In genomic region chr17:31210299-31210698, GRCm38 (mm10) we compare ENCODE assay signal across 23 mouse cellular contexts. TPM values are rescaled to one million over a fixed set of nuclear protein-coding genes. Genes with fewer than 3 reads are reported as not detected.
DNase-seq lines count a peak whose midpoint lies in the region; ATAC-seq and TF ChIP-seq lines count a peak whose summit lies in the region.
"Had no signal": no experiment of that assay in that cellular context is flagged by ENCODE, and none has a peak within 500 bp of the region (broad histone marks: within the 10 kb centered on the region; RNA-seq: fewer than 3 reads in every experiment).

No protein-coding gene starts in this region.

- no peaks in the 10 kb centered on the region for H3K27me3 ChIP-seq in thymus, adult 2 months (ENCODE audit: control insufficient read depth, insufficient read depth, low read length)
- H3K27me3 ChIP-seq in liver, embryonic 12.5 days (replicated peaks): no peaks in the 10 kb centered on the region
- H3K27me3 ChIP-seq in midbrain, embryonic 16.5 days (ENCODE audit: control insufficient read depth, insufficient read depth, low read depth, low read length): no peaks in the 10 kb centered on the region
- H3K27me3 ChIP-seq in intestine, embryonic 16.5 days (replicated peaks; ENCODE audit: control insufficient read depth, insufficient read depth, low read length): no peaks in the 10 kb centered on the region
- H3K27me3 ChIP-seq: limb, embryonic 15.5 days; midbrain, embryonic 12.5 days; neural tube, embryonic 15.5 days had no signal

- H3K4me1 ChIP-seq in thymus, adult 2 months (replicated peaks; ENCODE audit: control insufficient read depth, insufficient read depth, low read length): peaks cover 45% of the 10 kb centered on the region
- peaks cover 14% of the 10 kb centered on the region for H3K4me1 ChIP-seq in bone marrow, adult 2 months (ENCODE audit: control insufficient read depth, insufficient read depth, low read length)
- H3K4me1 ChIP-seq in liver, embryonic 12.5 days: peaks cover 62% of the 10 kb centered on the region
- no peaks in the 10 kb centered on the region for H3K4me1 ChIP-seq in midbrain, embryonic 16.5 days (ENCODE audit: control insufficient read depth, insufficient read depth, low read length)
- no peaks in the 10 kb centered on the region for H3K4me1 ChIP-seq in intestine, embryonic 16.5 days (ENCODE audit: control insufficient read depth, insufficient read depth, low read length)
- H3K4me1 ChIP-seq: limb, embryonic 15.5 days; midbrain, embryonic 12.5 days; neural tube, embryonic 15.5 days had no signal

- TF ChIP-seq CTCF in thymus, adult 2 months (IDR thresholded peaks at IDR 0.05; ENCODE audit: borderline replicate concordance, control insufficient read depth, extremely low read depth, insufficient read depth, low read length, poor library complexity): no peak
- no peak for TF ChIP-seq CTCF in bone marrow, adult 2 months (IDR thresholded peaks at IDR 0.05; ENCODE audit: control insufficient read depth, insufficient read depth, low read length)

- H3K9me3 ChIP-seq in liver, embryonic 12.5 days (replicated peaks): no peaks in the 10 kb centered on the region
- no peaks in the 10 kb centered on the region for H3K9me3 ChIP-seq in midbrain, embryonic 16.5 days (replicated peaks; ENCODE audit: control insufficient read depth, low read length, poor library complexity, severe bottlenecking)
- no peaks in the 10 kb centered on the region for H3K9me3 ChIP-seq in intestine, embryonic 16.5 days (ENCODE audit: control insufficient read depth, low read length)
- H3K9me3 ChIP-seq: limb, embryonic 15.5 days; midbrain, embryonic 12.5 days; neural tube, embryonic 15.5 days had no signal

- no peak overlapping the region for H3K4me3 ChIP-seq in thymus, adult 2 months (ENCODE audit: control insufficient read depth, insufficient read depth, low read length)
- no peak overlapping the region for H3K4me3 ChIP-seq in bone marrow, adult 2 months (replicated peaks; ENCODE audit: control insufficient read depth, low read depth, low read length)
- H3K4me3 ChIP-seq in liver, embryonic 12.5 days: no peak overlapping the region
- no peak overlapping the region for H3K4me3 ChIP-seq in midbrain, embryonic 16.5 days (ENCODE audit: low read depth, low read length)
- no peak overlapping the region for H3K4me3 ChIP-seq in intestine, embryonic 16.5 days (ENCODE audit: low read length)
- H3K4me3 ChIP-seq: layer of hippocampus, adult 2 months; limb, embryonic 15.5 days; midbrain, embryonic 12.5 days; neural tube, embryonic 15.5 days had no signal

- peaks cover 27% of the 10 kb centered on the region for H3K36me3 ChIP-seq in thymus, adult 2 months (ENCODE audit: control insufficient read depth, insufficient read depth, low read length)
- peaks cover 43% of the 10 kb centered on the region for H3K36me3 ChIP-seq in liver, embryonic 12.5 days
- H3K36me3 ChIP-seq in midbrain, embryonic 16.5 days (ENCODE audit: control insufficient read depth, insufficient read depth, low read length): no peaks in the 10 kb centered on the region
- H3K36me3 ChIP-seq in intestine, embryonic 16.5 days (ENCODE audit: control insufficient read depth, insufficient read depth, low read length): no peaks in the 10 kb centered on the region
- H3K36me3 ChIP-seq: limb, embryonic 15.5 days; midbrain, embryonic 12.5 days; neural tube, embryonic 15.5 days had no signal

- DNase-seq in thymus, adult 2 months: no peak
- no peak for DNase-seq in thymus, postnatal 4 days
- no peak for DNase-seq in layer of hippocampus, adult 8-10 months (ENCODE audit: low spot score in 2 of 2)
- DNase-seq: cerebellum, adult 11-12 months; cerebellum, postnatal 25 days; heart, postnatal 4 days; retina, postnatal 1 day; right cerebral cortex, postnatal 4 days had no signal

- peak; percentile 83 for ATAC-seq in liver, embryonic 12.5 days
- peak; percentile 75 for ATAC-seq in megakaryocyte progenitor cell, adult 5-6 weeks (replicated peaks; ENCODE audit: poor library complexity)
- ATAC-seq in midbrain, embryonic 16.5 days: no peak
- ATAC-seq in intestine, embryonic 16.5 days: no peak
- ATAC-seq: forebrain, embryonic 16.5 days had no signal

- H3K27ac ChIP-seq in thymus, adult 2 months (ENCODE audit: control insufficient read depth, insufficient read depth, low read length): peak overlapping the region; percentile 57
- peak overlapping the region; percentile 34; the same call in 1 of the 2 replicates for H3K27ac ChIP-seq in bone marrow, adult 2 months (ENCODE audit: control insufficient read depth, insufficient read depth, low read depth, low read length, poor library complexity)
- peak overlapping the region; percentile 84 for H3K27ac ChIP-seq in liver, embryonic 12.5 days
- no peak overlapping the region for H3K27ac ChIP-seq in midbrain, embryonic 16.5 days (ENCODE audit: low read length)
- H3K27ac ChIP-seq in intestine, embryonic 16.5 days (ENCODE audit: low read length): no peak overlapping the region
- H3K27ac ChIP-seq: layer of hippocampus, adult 2 months; limb, embryonic 15.5 days; midbrain, embryonic 12.5 days; neural tube, embryonic 15.5 days had no signal

- TF ChIP-seq POLR2A in thymus, adult 2 months (IDR thresholded peaks at IDR 0.05; ENCODE audit: control insufficient read depth, extremely low read depth, insufficient read depth, low read length, poor library complexity): no peak
- TF ChIP-seq POLR2A in bone marrow, adult 2 months (IDR thresholded peaks at IDR 0.05; ENCODE audit: borderline replicate concordance, control insufficient read depth, low read depth, low read length): no peak

- H3K9ac ChIP-seq in liver, embryonic 12.5 days: no peak overlapping the region
- no peak overlapping the region for H3K9ac ChIP-seq in midbrain, embryonic 16.5 days (ENCODE audit: low read depth, low read length)
- no peak overlapping the region for H3K9ac ChIP-seq in intestine, embryonic 16.5 days (ENCODE audit: low read depth, low read length)
- H3K9ac ChIP-seq: limb, embryonic 15.5 days; midbrain, embryonic 12.5 days; neural tube, embryonic 15.5 days had no signal

- WGBS in thymus, adult 2 months: 9% methylated on average over 7 of the region's 7 CpGs
- WGBS in bone marrow, adult 2 months: 62% methylated on average over 7 of the region's 7 CpGs
- 14% methylated on average over 7 of the region's 7 CpGs for whole genome bisulfite sequencing in liver, embryonic 12.5 days (ENCODE audit: insufficient replicate concordance)
- WGBS in midbrain, embryonic 16.5 days: 91% methylated on average over 7 of the region's 7 CpGs
- 84% methylated on average over 7 of the region's 7 CpGs for WGBS in intestine, embryonic 16.5 days

- H3K4me2 ChIP-seq in liver, embryonic 12.5 days: peak overlapping the region; percentile 73
- H3K4me2 ChIP-seq in midbrain, embryonic 16.5 days (ENCODE audit: low read length): no peak overlapping the region
- no peak overlapping the region for H3K4me2 ChIP-seq in intestine, embryonic 16.5 days (ENCODE audit: low read depth, low read length)
- H3K4me2 ChIP-seq: limb, embryonic 15.5 days; midbrain, embryonic 12.5 days; neural tube, embryonic 15.5 days had no signal

RNA-seq across cellular contexts. Expression of gene Ubash3a, which starts 2.6 kb away (rescaled TPM):
- 95.5 and 126 TPM in 2 replicates for polyA plus RNA-seq in thymus, adult 2 months (2012; rRNA removed)
- polyA plus RNA-seq in bone marrow, adult 2 months (2011; ENCODE audit: insufficient read depth, insufficient read length, low replicate concordance, missing spikeins): 7.3 and 13.0 TPM in 2 replicates
- polyA plus RNA-seq in liver, embryonic 12.5 days (2016; fragmentation: Nextera tagmentation; extraction: Ambion mirVana): 23.2 and 25.6 TPM in 2 replicates
- total RNA-seq in megakaryocyte progenitor cell, adult 5-6 weeks (2015): 29.7 and 33.6 TPM in 2 replicates
- 36.7 and 41.7 TPM in 2 replicates for total RNA-seq in megakaryocyte progenitor cell, adult 5-6 weeks (2017)
- polyA plus RNA-seq in midbrain, embryonic 16.5 days (2015; fragmentation: Nextera tagmentation; extraction: Ambion mirVana): not detected in 2 replicates
- total RNA-seq in layer of hippocampus, adult 8-10 months (2022): under 1 TPM; 0.31 to 0.73 (median 0.52) TPM
- polyA plus RNA-seq in intestine, embryonic 16.5 days (2015; fragmentation: Nextera tagmentation; extraction: Ambion mirVana): 0.38 and 0.45 TPM in 2 replicates
- total RNA-seq: left cerebral cortex, postnatal 10 days had no signal
- polyA plus RNA-seq: forebrain, embryonic 16.5 days; neural tube, embryonic 15.5 days had no signal

RNA-seq across cellular contexts. Expression of gene Tmprss3, which starts 11.5 kb away (rescaled TPM):
- 0.61 and 0.92 TPM in 2 replicates for polyA plus RNA-seq in thymus, adult 2 months (2012; rRNA removed)
- polyA plus RNA-seq in bone marrow, adult 2 months (2011; ENCODE audit: insufficient read depth, insufficient read length, low replicate concordance, missing spikeins): 4.2 and 4.3 TPM in 2 replicates
- polyA plus RNA-seq in liver, embryonic 12.5 days (2016; fragmentation: Nextera tagmentation; extraction: Ambion mirVana): 0.24 and 0.33 TPM in 2 replicates
- 5.6 and 7.6 TPM in 2 replicates for total RNA-seq in megakaryocyte progenitor cell, adult 5-6 weeks (2015)
- 2.4 and 2.9 TPM in 2 replicates for total RNA-seq in megakaryocyte progenitor cell, adult 5-6 weeks (2017)
- polyA plus RNA-seq in midbrain, embryonic 16.5 days (2015; fragmentation: Nextera tagmentation; extraction: Ambion mirVana): not detected in 2 replicates
- under 1 TPM in 1 of 4 experiments, not detected in 3; 0.10 TPM for total RNA-seq in layer of hippocampus, adult 8-10 months (2022)
- 0.05 and 0.06 TPM in 2 replicates for polyA plus RNA-seq in intestine, embryonic 16.5 days (2015; fragmentation: Nextera tagmentation; extraction: Ambion mirVana)
- total RNA-seq: adrenal gland, adult 18-20 months; gastrocnemius, postnatal 4 days; heart, postnatal 4 days; layer of hippocampus, adult 2 months; left cerebral cortex, postnatal 10 days had no signal
- polyA plus RNA-seq: forebrain, embryonic 16.5 days; kidney, embryonic 14.5 days; midbrain, embryonic 12.5 days had no signal

RNA-seq across cellular contexts. Expression of gene Tff1, which starts 45.2 kb away (rescaled TPM):
- polyA plus RNA-seq in thymus, adult 2 months (2012; rRNA removed): 2.1 and 2.7 TPM in 2 replicates
- not detected in 2 replicates for polyA plus RNA-seq in bone marrow, adult 2 months (2011; ENCODE audit: insufficient read depth, insufficient read length, low replicate concordance, missing spikeins)
- polyA plus RNA-seq in liver, embryonic 12.5 days (2016; fragmentation: Nextera tagmentation; extraction: Ambion mirVana): 0.46 TPM in 1 of 2 replicates, not detected in the other
- not detected in 2 replicates for total RNA-seq in megakaryocyte progenitor cell, adult 5-6 weeks (2015)
- not detected in 2 replicates for total RNA-seq in megakaryocyte progenitor cell, adult 5-6 weeks (2017)
- not detected in 2 replicates for polyA plus RNA-seq in midbrain, embryonic 16.5 days (2015; fragmentation: Nextera tagmentation; extraction: Ambion mirVana)
- not detected for total RNA-seq in layer of hippocampus, adult 8-10 months (2022)
- 1.5 and 2.7 TPM in 2 replicates for polyA plus RNA-seq in intestine, embryonic 16.5 days (2015; fragmentation: Nextera tagmentation; extraction: Ambion mirVana)
- total RNA-seq: adrenal gland, adult 18-20 months; gastrocnemius, postnatal 4 days; heart, postnatal 4 days; layer of hippocampus, adult 2 months; left cerebral cortex, postnatal 10 days had no signal
- polyA plus RNA-seq: forebrain, embryonic 16.5 days; heart, embryonic 14.5 days; kidney, embryonic 14.5 days; limb, embryonic 15.5 days; midbrain, embryonic 12.5 days; neural tube, embryonic 15.5 days had no signal

Comparison
In these comparisons a context has a peak if more than half of its experiments do, and no peak if none do; other contexts are left out.
1. H3K27ac ChIP-seq: peak in thymus, adult 2 months (single experiment), bone marrow, adult 2 months (single experiment) and liver, embryonic 12.5 days (single experiment); none in midbrain, embryonic 16.5 days (single experiment) and intestine, embryonic 16.5 days (single experiment).
2. ATAC-seq: peak in liver, embryonic 12.5 days (single experiment) and megakaryocyte progenitor cell, adult 5-6 weeks (single experiment); none in midbrain, embryonic 16.5 days (single experiment) and intestine, embryonic 16.5 days (single experiment).